Mouse (Mus musculus) MEL (cell line): ENCODE data around the gene Atp1a3.

Experiments
- EP300 ChIP-seq, 2 experiments: IDR thresholded peaks; 2 replicates each; pipeline ENCODE4 v1.6.1; 2011; ENCODE audit warnings: improper control_type of control experiment in 2 of 2, low read length in 2 of 2, low read depth in 1 of 2, mild to moderate bottlenecking in 1 of 2
- KAT2A ChIP-seq: conservative IDR thresholded peaks from 2 replicates; pipeline ENCODE4 v1.6.1; 2012; ENCODE audit warnings: low read depth, low read length, improper control_type of control experiment, inconsistent platforms
- MEF2A ChIP-seq: IDR thresholded peaks from 2 replicates; pipeline ENCODE4 v1.6.1; 2014; ENCODE audit warnings: low read depth, mild to moderate bottlenecking, inconsistent platforms, low read length, improper control_type of control experiment; ENCODE audit not compliant: poor library complexity, insufficient replicate concordance, severe bottlenecking; ENCODE audit errors: extremely low read depth
- ZKSCAN1 ChIP-seq: IDR thresholded peaks from 2 replicates; pipeline ENCODE4 v1.6.1; 2012; ENCODE audit warnings: low read depth, mild to moderate bottlenecking, inconsistent platforms, low read length, improper control_type of control experiment, moderate library complexity

DNA sequence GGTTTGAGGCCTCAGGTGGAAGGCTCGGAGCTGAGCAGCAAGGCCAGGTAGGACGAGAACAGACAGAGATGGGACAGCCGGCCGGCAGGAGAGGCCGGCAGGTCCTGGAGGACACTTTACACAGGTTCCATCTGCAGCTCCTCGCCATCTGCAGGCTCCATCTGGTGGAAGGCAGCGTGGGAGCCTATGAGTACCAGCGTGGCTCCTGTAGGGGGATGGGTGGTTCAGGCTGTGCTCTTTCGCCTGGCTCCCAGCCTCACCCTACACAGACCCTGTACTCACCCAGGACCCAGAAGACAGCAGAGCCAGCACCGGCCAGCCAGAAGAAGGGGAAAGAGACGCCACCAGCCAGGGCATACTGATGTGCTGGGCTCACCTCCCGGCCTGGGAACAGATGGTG lies 36.0 kb downstream of the Atp1a3 start:
- TF ChIP-seq KAT2A, result no peak
- TF ChIP-seq MEF2A, result no peak
- no peak for TF ChIP-seq EP300 (IDR thresholded peaks at IDR 0.05; ENCODE audit: low read depth in 1 of 2, low read length in 2 of 2)
- no peak for TF ChIP-seq ZKSCAN1
